Mouse (Mus musculus) right cerebral cortex, postnatal 4 days (tissue): ENCODE results near the gene Baiap3.

Source experiments
- DNase-seq: peaks from one replicate; pipeline ENCODE4 v3.0.0-alpha.2; 2022

Gene Baiap3

GRCm38 (mm10) chr17:25256140-25256754, at the start of gene Baiap3:
Baiap3 (minus strand) TSS chr17:25256364.
- peak; percentile 44 for DNase-seq

- DNase-seq, result no peak
Measured at GRCm38 (mm10) chr17:25298094-25298493, 41.9 kb upstream of the Baiap3 start, which contains the start of gene Prss34. Prss34 (plus strand) TSS chr17:25298394.

- DNase-seq, result no peak
Measured at GRCm38 (mm10) chr17:25294111-25294510, 37.9 kb upstream of the Baiap3 start.

- DNase-seq, result no peak
Measured at GRCm38 (mm10) chr17:25293495-25293894, 37.3 kb upstream of the Baiap3 start.

GRCm38 (mm10) chr17:25290411-25290810, 34.2 kb upstream of the Baiap3 start:
- DNase-seq, result no peak

- peak; percentile 53 for DNase-seq
Measured at GRCm38 (mm10) chr17:25288842-25289241, 32.7 kb upstream of the Baiap3 start.

GRCm38 (mm10) chr17:25285033-25285432, 28.9 kb upstream of the Baiap3 start:
- peak; percentile 53 for DNase-seq

GRCm38 (mm10) chr17:25282133-25282532, 26.0 kb upstream of the Baiap3 start:
- DNase-seq, result no peak

GRCm38 (mm10) chr17:25275833-25276232, 19.7 kb upstream of the Baiap3 start:
- DNase-seq, result no peak

GRCm38 (mm10) chr17:25274571-25275346, 18.6 kb upstream of the Baiap3 start, which contains the start of gene Ube2i:
Ube2i (minus strand) TSS chr17:25274622.
- no peak for DNase-seq

GRCm38 (mm10) chr17:25273706-25274501, 17.7 kb upstream of the Baiap3 start:
- peak; percentile 90 for DNase-seq

- peak; percentile 79 for DNase-seq
Measured at GRCm38 (mm10) chr17:25272951-25273705, 17.0 kb upstream of the Baiap3 start.

- no peak for DNase-seq
Measured at GRCm38 (mm10) chr17:25272326-25272725, 16.2 kb upstream of the Baiap3 start.

- no peak for DNase-seq
Measured at GRCm38 (mm10) chr17:25270795-25271335, 14.7 kb upstream of the Baiap3 start.

GRCm38 (mm10) chr17:25264453-25264852, 8.3 kb upstream of the Baiap3 start:
- DNase-seq, result no peak

- no peak for DNase-seq
Measured at GRCm38 (mm10) chr17:25257804-25258261, 1.7 kb upstream of the Baiap3 start.

- DNase-seq, result no peak
Measured at GRCm38 (mm10) chr17:25255110-25255509, 1.1 kb downstream of the Baiap3 start.

GRCm38 (mm10) chr17:25253760-25254159, 2.4 kb downstream of the Baiap3 start:
- peak; percentile 53 for DNase-seq

- DNase-seq, result no peak
Measured at GRCm38 (mm10) chr17:25252643-25253042, 3.5 kb downstream of the Baiap3 start.

- DNase-seq, result no peak
Measured at GRCm38 (mm10) chr17:25250181-25250835, 5.9 kb downstream of the Baiap3 start.

GRCm38 (mm10) chr17:25248033-25248750, 8.0 kb downstream of the Baiap3 start:
- no peak for DNase-seq
